Mouse (Mus musculus) heart, embryonic 12.5 days (tissue): ENCODE results near the gene Postn. TPM values are rescaled to one million over a fixed set of nuclear protein-coding genes. Genes with fewer than 3 reads are reported as not detected.

ENCODE experiments used
- ATAC-seq: fragments of 200-750 bp; cut with Nextera tagmentation; 2 replicates; pipeline ENCODE4 v1.8.0; 2017; ENCODE audit warnings: moderate TSS enrichment, moderate library complexity; ENCODE audit not compliant: insufficient number of reproducible peaks, low FRiP score
- H3K27ac ChIP-seq: fragments of 300-500 bp; sonication (generic); 2 replicates; pipeline ENCODE4 v1.5.1; 2016; ENCODE audit warnings: mild to moderate bottlenecking, moderate library complexity; ENCODE audit not compliant: poor library complexity, severe bottlenecking
- H3K27me3 ChIP-seq: fragments of 300-500 bp; sonication (generic); replicated peaks from 2 replicates; pipeline ENCODE4 v1.6.1; 2016; ENCODE audit warnings: mild to moderate bottlenecking, moderate library complexity
- H3K36me3 ChIP-seq: fragments of 300-500 bp; sonication (generic); 2 replicates; pipeline ENCODE4 v1.6.1; 2016; ENCODE audit warnings: mild to moderate bottlenecking, moderate library complexity
- H3K4me1 ChIP-seq: fragments of 300-500 bp; sonication (generic); replicated peaks from 2 replicates; pipeline ENCODE4 v1.6.1; 2016; ENCODE audit warnings: mild to moderate bottlenecking
- H3K4me2 ChIP-seq: fragments of 300-500 bp; sonication (generic); 2 replicates; pipeline ENCODE4 v1.6.1; 2016; ENCODE audit warnings: mild to moderate bottlenecking, moderate library complexity
- H3K4me3 ChIP-seq: fragments of 300-500 bp; sonication (generic); 2 replicates; pipeline ENCODE4 v1.5.1; 2016; ENCODE audit warnings: mild to moderate bottlenecking
- H3K9ac ChIP-seq: fragments of 300-500 bp; sonication (generic); 2 replicates; pipeline ENCODE4 v1.6.1; 2016; ENCODE audit warnings: mild to moderate bottlenecking, moderate library complexity
- H3K9me3 ChIP-seq: fragments of 300-500 bp; sonication (generic); replicated peaks from 2 replicates; pipeline ENCODE4 v1.6.1; 2016; ENCODE audit warnings: mild to moderate bottlenecking, moderate library complexity
- WGBS: fragments of 180-500 bp; shearing (Covaris S2); methylation state at CpG from one replicate; pipeline ENCODE4 v1.1.7; 2016; 5-methylcytosine and 5-hydroxymethylcytosine counted together
- polyA plus RNA-seq: library from polyadenylated mRNA; unstranded; fragments of >200 nt; fragmentation: Nextera tagmentation; extraction: Ambion mirVana; gene quantifications from 2 replicates; pipeline ENCODE4 v1.2.1, GENCODE M21; 2016

Gene Postn
- polyA plus RNA-seq, 1 experiment from 2014 or later = 234 TPM

GRCm38 (mm10) chr3:54420189-54420928 lies 59.5 kb downstream of the Postn start:
- Histone ChIP-seq H3K4me1 (0 out of 2 replicates have a peak, but pooled peaks cover 2% of the 10 kb centered on the region), H3K27me3 (no peaks in the 10 kb centered on the region), H3K36me3 (no peaks in the 10 kb centered on the region), H3K9me3 (no peaks in the 10 kb centered on the region), H3K9ac (no peak overlapping the region), H3K4me2 (no peak overlapping the region), H3K27ac (no peak overlapping the region), H3K4me3 (no peak overlapping the region)
- 72% methylated on average over 10 of the region's 10 CpGs for WGBS
- no peak for ATAC-seq

GRCm38 (mm10) chr3:54420983-54421382 lies 60.1 kb downstream of the Postn start:
- Histone ChIP-seq H3K4me1 (0 out of 2 replicates have a peak, but pooled peaks cover 2% of the 10 kb centered on the region), H3K36me3 (no peaks in the 10 kb centered on the region), H3K9ac (no peak overlapping the region), H3K27me3 (no peaks in the 10 kb centered on the region), H3K4me2 (no peak overlapping the region), H3K4me3 (no peak overlapping the region), H3K27ac (no peak overlapping the region), H3K9me3 (no peaks in the 10 kb centered on the region)
- 64% methylated on average over 6 of the region's 6 CpGs for WGBS
- no peak for ATAC-seq

GRCm38 (mm10) chr3:54421666-54422065 lies 60.8 kb downstream of the Postn start:
- Histone ChIP-seq H3K36me3 (no peaks in the 10 kb centered on the region), H3K27ac (no peak overlapping the region), H3K4me3 (no peak overlapping the region), H3K4me1 (0 out of 2 replicates have a peak, but pooled peaks cover 2% of the 10 kb centered on the region), H3K9me3 (no peaks in the 10 kb centered on the region), H3K9ac (no peak overlapping the region), H3K27me3 (no peaks in the 10 kb centered on the region), H3K4me2 (no peak overlapping the region)
- whole genome bisulfite sequencing = 78% methylated on average over 2 of the region's 2 CpGs
- ATAC-seq = no peak

GRCm38 (mm10) chr3:54424146-54424545 lies 63.2 kb downstream of the Postn start:
- no peak overlapping the region for H3K9ac ChIP-seq
- no peaks in the 10 kb centered on the region for H3K36me3 ChIP-seq
- H3K9me3 ChIP-seq = no peaks in the 10 kb centered on the region
- no peak overlapping the region for H3K27ac ChIP-seq
- 0 out of 2 replicates have a peak, but pooled peaks cover 2% of the 10 kb centered on the region for H3K4me1 ChIP-seq
- 0 out of 2 replicates have a peak, but pooled peaks have one; percentile 33 for ATAC-seq
- H3K27me3 ChIP-seq = no peaks in the 10 kb centered on the region
- no peak overlapping the region for H3K4me2 ChIP-seq
- WGBS = 61% methylated on average over 4 of the region's 4 CpGs
- no peak overlapping the region for H3K4me3 ChIP-seq

GRCm38 (mm10) chr3:54431663-54432062 lies 70.8 kb downstream of the Postn start:
- no peak overlapping the region for H3K4me3 ChIP-seq
- no peaks in the 10 kb centered on the region for H3K9me3 ChIP-seq
- H3K27ac ChIP-seq = no peak overlapping the region
- H3K36me3 ChIP-seq = no peaks in the 10 kb centered on the region
- ATAC-seq = no peak
- no peaks in the 10 kb centered on the region for H3K27me3 ChIP-seq
- no peak overlapping the region for H3K9ac ChIP-seq
- H3K4me1 ChIP-seq = 0 out of 2 replicates have a peak, but pooled peaks cover 7% of the 10 kb centered on the region
- WGBS = 68% methylated on average over 4 of the region's 4 CpGs
- no peak overlapping the region for H3K4me2 ChIP-seq

GRCm38 (mm10) chr3:54432167-54432566 lies 71.3 kb downstream of the Postn start:
- no peak overlapping the region for H3K27ac ChIP-seq
- no peak overlapping the region for H3K9ac ChIP-seq
- H3K27me3 ChIP-seq = no peaks in the 10 kb centered on the region
- no peaks in the 10 kb centered on the region for H3K9me3 ChIP-seq
- 0 out of 2 replicates have a peak, but pooled peaks cover 7% of the 10 kb centered on the region for H3K4me1 ChIP-seq
- 53% methylated on average over 6 of the region's 6 CpGs for WGBS
- no peak overlapping the region for H3K4me3 ChIP-seq
- ATAC-seq = no peak
- H3K4me2 ChIP-seq = no peak overlapping the region
- no peaks in the 10 kb centered on the region for H3K36me3 ChIP-seq

GRCm38 (mm10) chr3:54432605-54433004 lies 71.7 kb downstream of the Postn start:
- no peak for ATAC-seq
- 66% methylated on average over 4 of the region's 4 CpGs for WGBS
- no peaks in the 10 kb centered on the region for H3K9me3 ChIP-seq
- no peak overlapping the region for H3K4me3 ChIP-seq
- H3K27me3 ChIP-seq = no peaks in the 10 kb centered on the region
- H3K9ac ChIP-seq = no peak overlapping the region
- no peak overlapping the region for H3K4me2 ChIP-seq
- H3K36me3 ChIP-seq = no peaks in the 10 kb centered on the region
- H3K4me1 ChIP-seq = 0 out of 2 replicates have a peak, but pooled peaks cover 7% of the 10 kb centered on the region
- H3K27ac ChIP-seq = no peak overlapping the region

- H3K9ac ChIP-seq = no peak overlapping the region
Measured at GRCm38 (mm10) chr3:54434571-54434970, 73.7 kb downstream of the Postn start.

GRCm38 (mm10) chr3:54436373-54436964 lies 75.6 kb downstream of the Postn start:
- Histone ChIP-seq H3K4me3 (no peak overlapping the region), H3K27me3 (no peaks in the 10 kb centered on the region), H3K36me3 (no peaks in the 10 kb centered on the region), H3K9ac (no peak overlapping the region), H3K9me3 (no peaks in the 10 kb centered on the region), H3K4me2 (no peak overlapping the region), H3K4me1 (0 out of 2 replicates have a peak, but pooled peaks cover 3% of the 10 kb centered on the region), H3K27ac (peak overlapping the region; percentile 38; the same call in 1 of the 2 replicates)
- 46% methylated on average over 1 of the region's 1 CpGs for WGBS
- ATAC-seq = no peak

More at GRCm38 (mm10) chr3:54434571-54434970, 73.7 kb downstream of the Postn start:
- Histone ChIP-seq H3K36me3 (no peaks in the 10 kb centered on the region), H3K4me1 (0 out of 2 replicates have a peak, but pooled peaks cover 7% of the 10 kb centered on the region), H3K4me3 (no peak overlapping the region), H3K27ac (no peak overlapping the region), H3K9me3 (no peaks in the 10 kb centered on the region), H3K27me3 (no peaks in the 10 kb centered on the region), H3K4me2 (no peak overlapping the region)
- WGBS = 81% methylated on average over 6 of the region's 6 CpGs
- ATAC-seq = no peak
